Mouse (Mus musculus) lung, postnatal 0 days (tissue): Measurements from ENCODE around the gene Bahcc1.

Experiments used
- CTCF ChIP-seq: IDR thresholded peaks from 2 replicates; pipeline ENCODE4 v1.5.1; 2016; ENCODE audit warnings: antibody characterized with exemption, mild to moderate bottlenecking
- EP300 ChIP-seq: IDR thresholded peaks from 2 replicates; pipeline ENCODE4 v1.6.1; 2016; ENCODE audit warnings: antibody characterized with exemption, mild to moderate bottlenecking, control low read depth

DNA sequence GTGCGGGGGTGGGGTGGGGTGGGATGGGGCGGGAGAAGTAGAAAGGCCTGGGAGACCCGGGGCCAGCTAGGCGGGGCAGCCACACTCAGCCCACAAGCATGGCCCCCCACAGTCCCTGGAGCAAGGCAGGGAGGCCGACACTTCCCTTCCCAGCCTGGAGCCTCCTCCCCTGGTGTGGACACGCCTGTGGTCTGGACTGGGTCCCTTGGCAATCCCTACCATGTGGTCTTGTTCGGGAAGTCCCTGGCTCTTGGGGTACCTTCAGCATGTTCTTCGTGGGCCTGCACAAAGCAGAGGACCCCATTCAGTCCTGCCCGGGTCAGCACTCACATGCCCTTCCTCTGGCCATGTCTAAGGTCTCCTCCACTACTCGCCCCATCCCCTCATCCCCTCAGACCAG is 23.8 kb downstream of the Bahcc1 start:
- TF ChIP-seq CTCF (no peak), EP300 (no peak)
